Mouse (Mus musculus): ENCODE measurements around the gene Ksr2. TPM values are rescaled to one million over a fixed set of nuclear protein-coding genes. Genes with fewer than 3 reads are reported as not detected.

Ksr2 gene
- total and polyA plus RNA-seq, 2 experiments from 2014 or later = 6.3 to 12.6 TPM

DNA sequence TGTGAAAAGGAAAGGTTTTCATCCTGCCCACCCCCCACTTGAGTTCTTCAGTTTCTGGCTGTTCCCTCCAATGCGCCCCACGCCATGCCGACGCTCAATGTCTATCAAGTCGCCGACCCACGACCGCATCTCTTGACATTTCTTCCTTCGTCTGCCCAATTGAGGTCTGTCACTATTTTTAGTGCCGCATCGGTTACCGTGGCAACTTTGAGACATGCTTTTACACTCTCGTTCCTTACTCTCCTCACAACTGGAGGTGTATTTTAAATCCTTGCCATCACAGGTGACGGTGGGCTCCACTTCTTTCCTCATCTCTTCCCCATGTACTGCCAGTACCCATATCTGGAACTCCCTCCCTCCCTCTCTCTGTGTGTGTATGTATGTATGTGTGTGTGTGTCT, 378.1 kb downstream of the Ksr2 start:
- Histone ChIP-seq H3K9ac (replicated peaks; ENCODE audit: low read length) (no peak overlapping the region), H3K36me3 (ENCODE audit: insufficient read depth, low read length) (no peaks in the 10 kb centered on the region), H3K4me3 (ENCODE audit: low read length) (no peak overlapping the region), H3K9me3 (ENCODE audit: low read length) (no peaks in the 10 kb centered on the region), H3K4me1 (ENCODE audit: insufficient read depth, low read length) (no peaks in the 10 kb centered on the region), H3K27me3 (ENCODE audit: insufficient read depth, low read length) (no peaks in the 10 kb centered on the region), H3K27ac (no peak overlapping the region), H3K4me2 (ENCODE audit: low read depth, low read length) (no peak overlapping the region)
- 50% methylated on average over 14 of the region's 14 CpGs for WGBS
- no peak for TF ChIP-seq CTCF (IDR thresholded peaks at IDR 0.05; ENCODE audit: low read depth)
- ATAC-seq (no peak), DNase-seq (ENCODE audit: low spot score) (peak; percentile 39)

DNA sequence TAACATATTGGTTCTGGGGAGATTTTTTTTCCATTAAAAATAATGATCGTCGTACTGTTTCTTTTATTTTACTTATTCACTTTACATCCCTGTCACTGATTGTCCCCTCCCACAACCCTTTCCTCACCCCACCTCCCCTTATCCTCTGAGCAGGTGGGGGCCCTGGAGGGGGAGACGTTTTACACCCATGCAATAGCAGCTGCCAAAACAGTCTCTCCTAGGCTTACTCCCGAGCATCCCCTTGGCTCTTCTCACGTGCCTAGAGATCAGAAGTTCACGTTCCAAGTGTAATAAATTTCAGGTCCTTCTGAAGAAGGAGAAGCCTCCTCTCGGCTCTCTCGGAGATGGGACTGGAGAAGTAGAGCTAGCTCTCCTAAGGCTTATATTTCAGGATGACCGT, 387.0 kb downstream of the Ksr2 start:
- DNase-seq (ENCODE audit: low spot score) = no peak
- no peaks in the 10 kb centered on the region for H3K27me3 ChIP-seq (ENCODE audit: insufficient read depth, low read length)
- H3K27ac ChIP-seq = no peak overlapping the region
- H3K4me1 ChIP-seq (ENCODE audit: insufficient read depth, low read length) = no peaks in the 10 kb centered on the region
- no peaks in the 10 kb centered on the region for H3K9me3 ChIP-seq (ENCODE audit: low read length)
- TF ChIP-seq CTCF (IDR thresholded peaks at IDR 0.05; ENCODE audit: low read depth) = no peak
- H3K4me3 ChIP-seq (ENCODE audit: low read length) = no peak overlapping the region
- no peak for ATAC-seq
- no peaks in the 10 kb centered on the region for H3K36me3 ChIP-seq (ENCODE audit: insufficient read depth, low read length)
- H3K9ac ChIP-seq (replicated peaks; ENCODE audit: low read length) = no peak overlapping the region
- no peak overlapping the region for H3K4me2 ChIP-seq (ENCODE audit: low read depth, low read length)
- WGBS = 77% methylated on average over 9 of the region's 9 CpGs

DNA sequence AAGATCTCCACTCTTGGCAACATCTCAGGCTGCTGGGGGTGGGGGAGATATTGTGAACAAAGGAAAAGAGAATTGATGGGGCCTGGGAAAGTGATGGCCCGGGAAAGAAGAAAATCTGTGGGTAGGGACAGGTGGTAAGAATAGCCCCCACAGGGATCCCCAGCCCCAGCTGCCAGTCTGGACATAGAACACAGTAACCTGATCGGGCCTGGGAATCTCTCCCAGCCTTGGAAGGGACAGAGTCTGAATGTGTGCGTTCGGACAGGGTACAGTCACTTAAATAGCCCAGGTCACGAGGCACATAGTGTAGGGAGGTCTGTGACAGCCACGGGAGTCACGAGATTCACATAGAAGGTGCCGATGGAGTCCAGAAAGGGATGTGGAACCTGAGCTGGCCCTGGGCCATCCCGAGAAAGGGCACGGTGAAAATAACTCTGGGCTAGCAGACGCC, 388.3 kb downstream of the Ksr2 start:
- ATAC-seq = no peak
- no peak overlapping the region for H3K4me3 ChIP-seq (ENCODE audit: low read length)
- no peaks in the 10 kb centered on the region for H3K36me3 ChIP-seq (ENCODE audit: insufficient read depth, low read length)
- no peaks in the 10 kb centered on the region for H3K9me3 ChIP-seq (ENCODE audit: low read length)
- H3K4me2 ChIP-seq (ENCODE audit: low read depth, low read length) = no peak overlapping the region
- no peak overlapping the region for H3K9ac ChIP-seq (replicated peaks; ENCODE audit: low read length)
- no peaks in the 10 kb centered on the region for H3K27me3 ChIP-seq (ENCODE audit: insufficient read depth, low read length)
- no peak for DNase-seq (ENCODE audit: low spot score)
- no peaks in the 10 kb centered on the region for H3K4me1 ChIP-seq (ENCODE audit: insufficient read depth, low read length)
- no peak for TF ChIP-seq CTCF (IDR thresholded peaks at IDR 0.05; ENCODE audit: low read depth)
- no peak overlapping the region for H3K27ac ChIP-seq
- 81% methylated on average over 11 of the region's 11 CpGs for WGBS

DNA sequence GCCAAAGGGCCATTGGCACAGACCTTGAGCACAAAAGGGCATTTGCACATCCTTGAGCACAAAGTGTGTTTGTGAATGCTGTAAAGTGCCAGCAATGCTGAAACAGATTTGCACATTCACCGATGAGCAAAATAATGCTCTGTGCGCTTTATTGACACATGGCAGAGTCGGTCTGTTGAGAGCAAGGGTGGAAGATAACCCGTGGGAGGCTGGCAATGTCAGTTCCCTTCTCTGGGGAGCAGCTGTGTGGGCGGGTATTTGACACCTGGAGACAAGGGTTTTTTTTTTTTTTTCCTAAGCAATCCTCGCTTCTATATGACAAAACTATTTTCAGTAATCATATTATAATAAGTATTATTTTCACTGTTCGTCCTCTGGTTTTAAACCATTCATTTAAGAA, 389.8 kb downstream of the Ksr2 start:
- Histone ChIP-seq H3K36me3 (ENCODE audit: insufficient read depth, low read length) (no peaks in the 10 kb centered on the region), H3K9me3 (ENCODE audit: low read length) (no peaks in the 10 kb centered on the region), H3K27me3 (ENCODE audit: insufficient read depth, low read length) (no peaks in the 10 kb centered on the region), H3K4me1 (ENCODE audit: insufficient read depth, low read length) (no peaks in the 10 kb centered on the region), H3K27ac (no peak overlapping the region), H3K9ac (replicated peaks; ENCODE audit: low read length) (no peak overlapping the region), H3K4me2 (ENCODE audit: low read depth, low read length) (no peak overlapping the region), H3K4me3 (ENCODE audit: low read length) (no peak overlapping the region)
- 66% methylated on average over 7 of the region's 7 CpGs for WGBS
- no peak for DNase-seq (ENCODE audit: low spot score)
- no peak for TF ChIP-seq CTCF (IDR thresholded peaks at IDR 0.05; ENCODE audit: low read depth)
- ATAC-seq = no peak

DNA sequence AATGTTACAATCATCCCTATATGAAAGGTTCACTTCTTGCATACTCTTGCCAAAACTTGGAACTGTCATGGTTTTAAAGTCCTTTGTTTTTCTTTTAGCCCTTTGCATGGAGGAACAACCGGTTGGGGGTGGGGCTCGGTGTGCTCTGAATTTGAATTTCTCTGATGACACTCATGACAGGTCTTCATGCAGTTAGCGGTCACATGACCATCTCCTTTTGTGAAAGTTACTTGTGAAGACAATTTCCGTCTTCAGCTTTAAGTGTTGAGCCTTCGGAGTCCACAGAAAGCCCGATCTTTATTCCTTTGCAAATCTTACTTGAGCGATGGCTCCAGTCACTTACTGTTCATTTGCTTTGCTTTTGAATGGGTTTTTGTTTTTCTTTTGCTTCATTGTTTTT, 397.1 kb downstream of the Ksr2 start:
- Histone ChIP-seq H3K9me3 (ENCODE audit: low read length) (no peaks in the 10 kb centered on the region), H3K4me1 (ENCODE audit: insufficient read depth, low read length) (no peaks in the 10 kb centered on the region), H3K27me3 (ENCODE audit: insufficient read depth, low read length) (no peaks in the 10 kb centered on the region), H3K4me2 (ENCODE audit: low read depth, low read length) (no peak overlapping the region), H3K9ac (replicated peaks; ENCODE audit: low read length) (no peak overlapping the region), H3K4me3 (ENCODE audit: low read length) (no peak overlapping the region), H3K36me3 (ENCODE audit: insufficient read depth, low read length) (no peaks in the 10 kb centered on the region), H3K27ac (no peak overlapping the region)
- ATAC-seq (no peak), DNase-seq (ENCODE audit: low spot score) (no peak)
- 83% methylated on average over 7 of the region's 7 CpGs for WGBS
- no peak for TF ChIP-seq CTCF (IDR thresholded peaks at IDR 0.05; ENCODE audit: low read depth)

DNA sequence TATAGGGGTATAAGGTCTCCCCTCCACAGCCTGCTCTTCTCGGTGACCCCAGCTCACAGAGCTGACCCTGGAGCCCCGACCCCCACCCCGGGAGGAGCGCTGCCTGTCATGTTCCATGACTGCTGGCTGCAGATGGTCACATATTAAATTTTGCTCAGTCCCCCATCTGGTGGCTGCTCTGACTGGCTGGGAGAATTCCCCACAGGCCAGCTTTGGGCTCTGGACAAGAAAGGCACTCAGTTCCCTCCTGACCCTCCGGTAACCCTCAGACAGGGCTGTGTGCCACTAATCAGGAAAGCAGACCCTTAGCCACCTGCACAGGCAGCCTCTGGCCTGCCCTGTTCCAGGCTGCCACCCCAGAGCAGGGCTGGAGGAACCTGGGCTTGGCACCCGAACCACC, 405.0 kb downstream of the Ksr2 start:
- Histone ChIP-seq H3K36me3 (ENCODE audit: insufficient read depth, low read length) (no peaks in the 10 kb centered on the region), H3K9ac (replicated peaks; ENCODE audit: low read length) (no peak overlapping the region), H3K27ac (no peak overlapping the region), H3K27me3 (ENCODE audit: insufficient read depth, low read length) (no peaks in the 10 kb centered on the region), H3K4me1 (ENCODE audit: insufficient read depth, low read length) (no peaks in the 10 kb centered on the region), H3K4me2 (ENCODE audit: low read depth, low read length) (no peak overlapping the region), H3K9me3 (ENCODE audit: low read length) (no peaks in the 10 kb centered on the region), H3K4me3 (ENCODE audit: low read length) (no peak overlapping the region)
- DNase-seq (ENCODE audit: low spot score) (peak; percentile 53), ATAC-seq (peak; percentile 53)
- 48% methylated on average over 6 of the region's 6 CpGs for WGBS
- no peak for TF ChIP-seq CTCF (IDR thresholded peaks at IDR 0.05; ENCODE audit: low read depth)

DNA sequence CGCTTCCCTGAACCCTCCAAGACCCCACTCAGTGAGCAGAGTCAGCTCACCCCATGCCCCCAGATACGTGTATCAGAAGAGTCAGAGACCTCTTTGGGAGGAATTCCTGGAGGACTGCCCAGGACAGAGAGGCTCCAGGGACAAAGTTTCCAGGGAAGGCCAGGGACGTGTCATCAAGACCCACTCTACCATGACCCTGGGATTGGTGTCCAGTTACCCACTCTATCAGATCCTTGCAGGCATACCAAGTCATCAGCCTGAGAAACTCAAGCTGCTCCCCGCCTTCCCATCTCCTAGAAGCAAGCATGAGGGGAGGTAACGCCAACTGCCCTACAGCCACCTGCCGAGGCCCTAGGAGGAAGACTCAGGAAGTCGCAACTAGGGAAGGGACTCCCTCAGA, 406.6 kb downstream of the Ksr2 start:
- no peaks in the 10 kb centered on the region for H3K36me3 ChIP-seq (ENCODE audit: insufficient read depth, low read length)
- no peaks in the 10 kb centered on the region for H3K27me3 ChIP-seq (ENCODE audit: insufficient read depth, low read length)
- ATAC-seq (no peak), DNase-seq (ENCODE audit: low spot score) (no peak)
- no peak overlapping the region for H3K9ac ChIP-seq (replicated peaks; ENCODE audit: low read length)
- no peaks in the 10 kb centered on the region for H3K9me3 ChIP-seq (ENCODE audit: low read length)
- no peak overlapping the region for H3K4me2 ChIP-seq (ENCODE audit: low read depth, low read length)
- H3K4me1 ChIP-seq (ENCODE audit: insufficient read depth, low read length) = no peaks in the 10 kb centered on the region
- WGBS = 71% methylated on average over 7 of the region's 7 CpGs
- H3K4me3 ChIP-seq (ENCODE audit: low read length) = no peak overlapping the region
- H3K27ac ChIP-seq = no peak overlapping the region
- no peak for TF ChIP-seq CTCF (IDR thresholded peaks at IDR 0.05; ENCODE audit: low read depth)

Measured in hindbrain, postnatal 0 days (tissue).